Mouse (Mus musculus) cerebellum, adult 8-10 months (tissue): Measurements from ENCODE around the gene 2200002D01Rik.
A peak's percentile ranks its signal among the peaks of the same experiment; 100 is the strongest.

Experiments
- DNase-seq: peaks from one replicate; pipeline ENCODE4 v3.0.0; 2022

The 2200002D01Rik gene

GRCm38 (mm10) chr7:29248261-29248841, at the start of gene 2200002D01Rik:
Gene 2200002D01Rik (minus strand): TSS chr7:29248466.
- no peak for DNase-seq

GRCm38 (mm10) chr7:29296998-29297397, 48.7 kb upstream of the 2200002D01Rik start:
- peak; percentile 75 for DNase-seq

- DNase-seq, result no peak
Measured at GRCm38 (mm10) chr7:29295861-29296647, 47.8 kb upstream of the 2200002D01Rik start.

GRCm38 (mm10) chr7:29294111-29294761, 46.0 kb upstream of the 2200002D01Rik start:
- DNase-seq, result peak; percentile 17

GRCm38 (mm10) chr7:29293131-29294065, 45.1 kb upstream of the 2200002D01Rik start:
- DNase-seq, result no peak

GRCm38 (mm10) chr7:29292458-29293098, 44.3 kb upstream of the 2200002D01Rik start:
- peak; percentile 62 for DNase-seq

- peak; percentile 71 for DNase-seq
Measured at GRCm38 (mm10) chr7:29291616-29292457, 43.6 kb upstream of the 2200002D01Rik start.

- peak; percentile 35 for DNase-seq
Measured at GRCm38 (mm10) chr7:29290691-29291485, 42.6 kb upstream of the 2200002D01Rik start.

GRCm38 (mm10) chr7:29289856-29290255, 41.6 kb upstream of the 2200002D01Rik start:
- DNase-seq, result no peak

- peak; percentile 71 for DNase-seq
Measured at GRCm38 (mm10) chr7:29288942-29289638, 40.8 kb upstream of the 2200002D01Rik start, which contains the start of gene Ppp1r14a. Gene Ppp1r14a (plus strand): TSS chr7:29289308.

- DNase-seq, result no peak
Measured at GRCm38 (mm10) chr7:29288079-29288478, 39.8 kb upstream of the 2200002D01Rik start.

GRCm38 (mm10) chr7:29287481-29287880, 39.2 kb upstream of the 2200002D01Rik start:
- DNase-seq, result no peak

GRCm38 (mm10) chr7:29284523-29284922, 36.3 kb upstream of the 2200002D01Rik start:
- no peak for DNase-seq

- no peak for DNase-seq
Measured at GRCm38 (mm10) chr7:29283876-29284275, 35.6 kb upstream of the 2200002D01Rik start.

GRCm38 (mm10) chr7:29282074-29282554, 33.8 kb upstream of the 2200002D01Rik start:
- DNase-seq, result peak; percentile 81

GRCm38 (mm10) chr7:29281201-29282073, 33.2 kb upstream of the 2200002D01Rik start, which contains the start of gene Spint2:
Gene Spint2 (minus strand): TSS chr7:29281912.
- no peak for DNase-seq

GRCm38 (mm10) chr7:29280801-29281200, 32.5 kb upstream of the 2200002D01Rik start:
- no peak for DNase-seq

- DNase-seq, result no peak
Measured at GRCm38 (mm10) chr7:29279924-29280323, 31.7 kb upstream of the 2200002D01Rik start.
